Mouse (Mus musculus) adrenal gland, postnatal 14 days (tissue): ENCODE results near the gene Mpzl2. TPM values are rescaled to one million over a fixed set of nuclear protein-coding genes. Genes with fewer than 3 reads are reported as not detected.
A peak's percentile ranks its signal among the peaks of the same experiment; 100 is the strongest.
"Not testable (repeated sequence)": the region's sequence is repeated elsewhere in the genome, so short reads cannot be mapped to it uniquely, and the experiment has no call there.

Experiments used
- DNase-seq: peaks from one replicate; pipeline ENCODE4 v3.0.0; 2021; ENCODE audit warnings: mixed read lengths
- total RNA-seq: library from RNA; stranded (reverse); gene quantifications from 2 replicates; pipeline ENCODE4 v1.2.3, GENCODE M21; 2021

Mpzl2 gene
- total RNA-seq, 1 experiment from 2014 or later = 15.3 TPM

GRCm38 (mm10) chr9:45034526-45034925 lies 5.1 kb upstream of the Mpzl2 start:
- no peak for DNase-seq

DNA sequence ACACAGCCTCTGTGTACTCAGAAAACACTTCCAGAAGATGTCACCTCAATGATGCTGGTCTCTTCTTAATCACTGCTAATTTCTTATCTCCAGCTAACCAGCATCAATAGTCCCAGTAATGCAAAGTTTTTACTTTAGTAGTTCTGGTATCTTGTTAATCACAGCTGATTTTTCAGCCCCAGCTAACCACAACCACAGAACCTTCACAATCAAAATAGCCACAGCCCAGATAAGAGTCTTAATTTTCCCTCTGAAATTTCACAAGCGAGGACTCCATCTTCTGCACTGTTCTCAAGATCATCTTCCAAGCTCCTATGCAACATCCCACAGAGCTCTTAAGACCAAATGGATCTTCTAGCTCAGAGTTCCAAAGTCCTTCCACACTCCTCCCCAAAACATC lies 1.8 kb upstream of the Mpzl2 start:
- not testable (repeated sequence) for DNase-seq

GRCm38 (mm10) chr9:45040066-45040845 lies 657 bp downstream of the Mpzl2 start:
- DNase-seq = peak; percentile 53

DNA sequence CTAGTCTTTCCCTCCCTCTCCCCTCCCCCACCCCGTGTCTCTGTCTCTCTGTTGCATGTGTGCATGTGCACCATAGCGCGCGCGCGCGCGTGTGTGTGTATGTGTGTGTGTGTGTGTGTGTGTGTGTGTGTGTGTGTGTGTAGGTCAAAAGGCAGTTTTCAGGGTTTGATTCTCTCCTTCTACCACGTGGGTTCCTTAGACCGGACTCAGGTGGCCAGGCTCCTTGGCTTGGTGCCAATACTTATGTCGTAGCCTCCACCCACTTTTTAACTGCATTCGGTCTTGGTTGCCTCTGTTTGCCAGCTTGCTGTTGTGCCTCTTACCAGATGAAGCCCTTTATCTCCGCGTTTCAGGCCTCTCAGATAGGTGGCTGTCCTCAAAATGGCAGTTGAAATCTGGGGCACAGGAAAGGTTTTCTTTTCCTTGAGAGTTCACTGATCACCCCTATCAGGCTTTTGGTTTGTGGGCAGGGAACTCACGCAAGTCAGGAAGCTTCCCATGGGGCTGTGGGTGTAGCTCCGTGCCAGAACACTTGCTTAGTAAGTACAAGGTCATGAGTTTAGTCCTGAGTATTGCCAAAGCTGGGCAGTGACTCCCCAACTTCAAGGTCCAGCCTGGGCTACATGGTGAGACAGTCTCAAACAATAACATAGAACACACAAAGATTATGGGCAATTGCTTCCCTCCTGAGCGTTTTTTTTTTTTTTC lies 1.7 kb downstream of the Mpzl2 start:
- DNase-seq = peak; percentile 63

- DNase-seq = peak; percentile 71
Measured at GRCm38 (mm10) chr9:45042056-45042720, 2.6 kb downstream of the Mpzl2 start.

DNA sequence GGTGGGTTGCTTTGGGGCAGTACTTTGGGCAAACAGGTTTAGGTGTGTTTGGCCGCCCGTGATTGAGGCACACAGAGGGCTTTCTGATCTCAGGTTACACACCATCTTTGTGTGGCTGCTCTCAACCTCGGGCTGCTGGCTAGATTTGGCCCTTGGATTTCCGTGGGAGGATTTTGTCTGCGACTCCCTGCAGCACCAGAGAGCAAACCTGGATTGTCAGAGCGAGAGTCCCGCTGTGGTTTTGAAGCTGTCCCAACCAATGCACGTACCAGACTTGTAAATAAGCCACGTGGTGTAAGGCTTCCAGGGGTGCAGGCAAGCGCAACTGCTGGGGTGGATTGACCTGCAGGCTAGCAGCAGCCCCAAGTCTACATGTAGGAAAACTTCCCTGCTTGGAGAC lies 3.3 kb downstream of the Mpzl2 start:
- DNase-seq = peak; percentile 32

- DNase-seq = no peak
Measured at GRCm38 (mm10) chr9:45046973-45047372, 7.4 kb downstream of the Mpzl2 start.

DNA sequence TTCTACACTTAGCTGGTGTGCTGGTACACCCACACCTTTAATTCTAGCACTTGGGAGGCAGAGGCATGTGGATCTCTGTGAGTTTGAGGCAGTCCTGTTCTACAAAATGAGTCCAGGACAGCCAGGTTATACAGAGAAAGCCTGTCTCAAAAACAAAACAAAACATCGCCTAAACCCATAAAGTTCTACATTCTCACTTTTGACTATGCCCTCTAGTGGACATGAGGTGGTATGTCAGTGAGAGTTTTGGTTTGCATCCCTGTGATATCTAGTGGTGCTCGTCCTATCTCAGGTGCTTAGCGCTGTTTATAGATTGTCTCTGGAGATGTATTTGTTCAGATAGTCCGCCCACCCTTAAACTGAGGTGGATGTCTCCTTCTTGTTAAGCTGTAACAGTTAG lies 8.9 kb downstream of the Mpzl2 start:
- peak; percentile 11 for DNase-seq

DNA sequence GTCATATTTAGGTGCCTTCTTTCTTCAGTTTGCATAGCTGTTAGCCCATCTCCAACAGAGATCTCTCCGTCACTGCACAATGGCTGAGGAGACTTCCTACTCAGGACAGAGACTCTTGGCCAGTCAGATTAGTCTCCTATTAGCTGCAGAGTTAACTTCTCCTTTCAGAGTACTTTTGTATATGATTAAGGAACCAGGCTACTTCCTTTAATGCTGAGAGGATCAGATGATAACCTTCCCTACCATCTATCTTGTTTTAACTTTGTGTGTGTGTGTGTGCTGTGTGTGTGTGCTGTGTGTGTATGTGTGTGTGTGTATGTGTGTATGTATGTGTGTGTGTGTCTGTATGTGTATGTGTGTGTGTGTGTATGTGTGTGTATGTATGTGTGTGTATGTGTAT lies 10.1 kb downstream of the Mpzl2 start:
- no peak for DNase-seq

GRCm38 (mm10) chr9:45050301-45050700 lies 10.7 kb downstream of the Mpzl2 start:
- no peak for DNase-seq

GRCm38 (mm10) chr9:45055082-45055713 lies 15.6 kb downstream of the Mpzl2 start, which contains the start of gene Mpzl3:
TSS of gene Mpzl3 (plus strand) at chr9:45055186.
- peak; percentile 92 for DNase-seq

DNA sequence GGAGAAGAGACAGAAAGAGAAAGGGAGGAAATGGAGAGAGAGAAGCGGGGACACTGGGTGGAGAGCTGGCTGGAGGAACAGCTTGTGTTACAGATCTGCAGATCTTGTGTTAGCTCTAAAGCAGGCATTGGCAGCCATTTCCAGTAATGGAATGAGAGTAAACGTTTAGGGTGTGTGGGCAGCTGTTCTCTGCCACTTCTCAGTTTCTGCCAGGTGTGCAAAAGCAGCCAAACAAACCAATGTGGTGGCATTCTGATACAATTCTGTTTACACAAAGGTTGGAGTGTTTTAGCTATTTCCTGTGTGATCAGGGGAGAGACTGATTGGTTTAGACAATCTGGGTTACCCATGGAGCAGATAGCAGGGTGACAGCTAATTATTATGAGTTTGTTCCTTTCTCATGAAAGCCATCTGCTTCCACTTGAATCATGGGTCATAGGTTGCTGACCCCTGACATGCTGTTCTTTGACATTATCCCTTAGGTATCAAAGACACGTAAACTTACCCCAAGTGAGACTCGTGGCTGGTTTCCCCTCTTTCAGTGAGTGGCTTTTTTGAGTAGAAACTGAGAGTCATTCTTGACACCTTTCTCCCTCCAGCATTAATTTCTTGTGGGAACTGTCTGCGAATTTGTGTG lies 18.8 kb downstream of the Mpzl2 start:
- DNase-seq = no peak

GRCm38 (mm10) chr9:45060151-45060550 lies 20.6 kb downstream of the Mpzl2 start:
- DNase-seq = peak; percentile 35

GRCm38 (mm10) chr9:45062677-45063076 lies 23.1 kb downstream of the Mpzl2 start:
- DNase-seq = no peak

DNA sequence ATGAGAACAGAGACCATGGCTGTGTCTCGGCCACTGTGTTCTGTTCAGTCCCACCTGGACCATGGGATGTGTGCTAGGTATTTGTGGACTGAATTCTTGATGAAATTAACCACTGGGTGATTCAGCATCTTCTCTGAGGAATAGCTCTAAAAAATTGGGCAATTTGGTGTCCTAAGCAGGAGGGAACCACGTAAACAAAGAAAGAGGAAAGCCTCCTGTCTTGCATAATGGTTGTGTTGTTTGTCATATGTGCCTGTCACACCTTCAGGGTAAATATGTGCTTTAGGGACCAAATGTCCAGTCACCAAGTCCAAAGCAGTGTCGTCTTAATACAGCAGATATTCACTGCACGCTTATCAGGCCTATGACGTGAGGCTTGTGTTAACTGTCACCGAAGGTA lies 24.8 kb downstream of the Mpzl2 start:
- no peak for DNase-seq

GRCm38 (mm10) chr9:45066735-45067134 lies 27.1 kb downstream of the Mpzl2 start:
- DNase-seq = no peak

- no peak for DNase-seq
Measured at GRCm38 (mm10) chr9:45071800-45072199, 32.2 kb downstream of the Mpzl2 start.

GRCm38 (mm10) chr9:45077859-45078258 lies 38.3 kb downstream of the Mpzl2 start:
- no peak for DNase-seq

DNA sequence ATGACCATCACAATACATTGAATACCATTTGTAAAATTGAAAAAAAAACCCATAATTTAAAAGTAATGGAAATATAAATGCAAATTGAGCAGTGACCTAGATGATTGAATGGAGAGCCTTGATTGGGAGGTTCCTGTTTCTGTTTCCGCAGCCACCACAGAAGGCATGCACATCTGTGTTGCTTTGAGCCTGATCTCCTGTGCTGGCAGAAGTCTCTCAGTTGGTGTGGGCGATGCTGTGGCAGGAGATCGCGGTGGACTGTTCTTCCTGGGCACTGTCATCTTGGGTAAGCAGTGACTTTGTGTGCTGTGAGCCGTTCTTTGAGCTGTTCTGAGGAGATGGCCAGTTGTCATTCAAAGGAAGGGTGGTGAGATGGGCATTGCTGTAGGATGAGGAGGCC lies 39.4 kb downstream of the Mpzl2 start, which contains the start of gene Jaml:
Gene Jaml (plus strand): TSS at position 173 of the 400 bp plus-strand sequence.
- DNase-seq = no peak

DNA sequence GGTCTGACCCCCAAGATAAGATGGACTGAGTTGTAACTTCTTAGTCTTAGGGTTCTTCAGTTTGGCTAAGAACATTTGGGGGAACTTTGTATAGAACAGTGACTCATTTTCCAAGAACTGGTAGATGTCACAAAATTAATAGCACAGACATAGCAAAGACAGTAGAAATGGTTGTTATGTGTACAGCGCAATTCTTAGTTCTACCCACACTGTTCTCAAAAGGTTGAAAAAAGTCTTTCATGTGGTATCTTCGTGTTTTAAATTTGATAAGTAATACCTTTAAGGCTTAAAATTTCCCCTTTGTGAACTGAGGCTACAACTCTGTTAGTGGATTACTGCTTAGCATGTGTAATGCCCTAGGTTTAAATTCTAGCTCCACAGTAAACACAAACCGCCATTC lies 43.5 kb downstream of the Mpzl2 start:
- DNase-seq = no peak

GRCm38 (mm10) chr9:45084556-45084955 lies 45.0 kb downstream of the Mpzl2 start:
- no peak for DNase-seq
